Mouse (Mus musculus): ENCODE data around the gene Abcd3.

- TF ChIP-seq ZNF384 (IDR thresholded peaks at IDR 0.05; ENCODE audit: low read depth, low read length) (no peak), ZC3H11A (IDR thresholded peaks at IDR 0.05; ENCODE audit: borderline replicate concordance, low read depth, low read length) (no peak), MAFK (IDR thresholded peaks at IDR 0.05; ENCODE audit: insufficient read depth, low read depth, low read length) (no peak), CHD2 (IDR thresholded peaks at IDR 0.05; ENCODE audit: low read depth, low read length) (no peak), HCFC1 (IDR thresholded peaks at IDR 0.05; ENCODE audit: borderline replicate concordance, insufficient read depth, low read length) (no peak)
Observed at GRCm38 (mm10) chr3:121735542-121735941, 79.6 kb downstream of the Abcd3 start.

All from ES-E14 (cell line).